Mouse (Mus musculus) limb, embryonic 11.5 days (tissue): ENCODE results near the gene Susd4. TPM values are rescaled to one million over a fixed set of nuclear protein-coding genes. Genes with fewer than 3 reads are reported as not detected.

Experiments
- ATAC-seq: fragments of 200-750 bp; cut with Nextera tagmentation; 2 replicates; pipeline ENCODE4 v1.8.0; 2017; ENCODE audit warnings: low read depth; ENCODE audit not compliant: insufficient number of reproducible peaks, low FRiP score, low TSS enrichment
- DNase-seq: peaks from one replicate; pipeline ENCODE4 v3.0.0-alpha.2; 2015; ENCODE audit warnings: low spot score
- H3K27ac ChIP-seq: fragments of 300-500 bp; sonication (generic); replicated peaks from 2 replicates; pipeline ENCODE4 v1.5.1; 2014; ENCODE audit warnings: low read depth, mild to moderate bottlenecking, low read length
- H3K27me3 ChIP-seq: fragments of 300-500 bp; sonication (generic); 2 replicates; pipeline ENCODE4 v1.6.1; 2014; ENCODE audit warnings: mild to moderate bottlenecking, low read length, mixed read lengths; ENCODE audit not compliant: control insufficient read depth, insufficient read depth
- H3K36me3 ChIP-seq: fragments of 300-500 bp; sonication (generic); 2 replicates; pipeline ENCODE4 v1.6.1; 2014; ENCODE audit warnings: mild to moderate bottlenecking, low read length, moderate library complexity, mixed read lengths; ENCODE audit not compliant: control insufficient read depth, insufficient read depth
- H3K4me1 ChIP-seq: fragments of 300-500 bp; sonication (generic); 2 replicates; pipeline ENCODE4 v1.6.1; 2014; ENCODE audit warnings: low read length, mixed read lengths; ENCODE audit not compliant: control insufficient read depth, insufficient read depth
- H3K4me2 ChIP-seq: fragments of 300-500 bp; sonication (generic); 2 replicates; pipeline ENCODE4 v1.6.1; 2014; ENCODE audit warnings: low read depth, mild to moderate bottlenecking, moderate library complexity; ENCODE audit not compliant: severe bottlenecking
- H3K4me3 ChIP-seq: fragments of 300-500 bp; sonication (generic); 2 replicates; pipeline ENCODE4 v1.5.1; 2014; ENCODE audit warnings: low read depth, low read length
- H3K9ac ChIP-seq: fragments of 300-500 bp; sonication (generic); 2 replicates; pipeline ENCODE4 v1.6.1; 2014; ENCODE audit warnings: mild to moderate bottlenecking, low read length
- H3K9me3 ChIP-seq: fragments of 300-500 bp; sonication (generic); 2 replicates; pipeline ENCODE4 v1.6.1; 2016; ENCODE audit warnings: low read length; ENCODE audit not compliant: control insufficient read depth
- WGBS: fragments of 180-500 bp; shearing (Covaris S2); extraction: QIAGEN DNeasy Blood & Tissue Kit; methylation state at CpG from one replicate; pipeline ENCODE4 v1.1.7; 2014; 5-methylcytosine and 5-hydroxymethylcytosine counted together
- polyA plus RNA-seq: library from polyadenylated mRNA; unstranded; fragments of >200 nt; fragmentation: Nextera tagmentation; extraction: Ambion mirVana; gene quantifications from 2 replicates; pipeline ENCODE4 v1.2.1, GENCODE M21; 2014

Susd4 gene
- polyA plus RNA-seq, 1 experiment from 2014 or later, result 10.0 TPM

DNA sequence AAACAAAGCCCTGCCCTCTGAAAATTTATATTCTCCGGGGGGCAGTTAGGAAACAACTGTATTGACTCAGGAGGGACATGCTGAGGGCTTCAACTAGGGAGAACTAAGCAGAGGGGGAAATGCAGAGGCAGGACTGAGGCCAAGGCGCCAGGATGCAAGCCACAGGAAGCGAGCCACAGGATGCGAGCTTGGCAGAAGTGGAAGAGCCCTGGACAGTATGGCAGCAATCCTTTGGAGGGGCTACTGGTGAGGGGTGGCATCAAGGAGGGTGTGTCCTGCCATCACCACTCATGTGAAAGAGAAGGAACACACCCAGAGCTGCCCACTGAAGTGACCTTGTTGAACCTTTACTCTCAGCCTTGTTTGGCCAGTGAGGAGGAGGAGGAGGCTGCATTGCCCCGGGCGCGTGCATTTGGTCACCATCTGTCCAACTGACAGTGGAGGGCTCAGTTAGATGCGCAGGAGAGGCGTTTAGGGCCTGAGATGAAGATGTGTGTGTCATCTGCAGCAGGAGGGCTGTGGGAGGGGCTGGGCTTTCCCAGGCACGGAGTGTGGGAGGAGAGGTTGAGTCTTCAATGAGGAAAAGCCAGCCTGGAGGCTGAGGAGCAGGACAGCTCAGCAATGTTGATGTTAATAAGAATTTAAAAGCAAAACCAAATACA lies 13.2 kb downstream of the Susd4 start:
- Histone ChIP-seq H3K9ac (no peak overlapping the region), H3K4me1 (no peaks in the 10 kb centered on the region), H3K27ac (no peak overlapping the region), H3K9me3 (no peaks in the 10 kb centered on the region), H3K36me3 (no peaks in the 10 kb centered on the region), H3K4me2 (no peak overlapping the region), H3K27me3 (no peaks in the 10 kb centered on the region), H3K4me3 (no peak overlapping the region)
- ATAC-seq (no peak), DNase-seq (no peak)
- WGBS, result 66% methylated on average over 10 of the region's 10 CpGs

DNA sequence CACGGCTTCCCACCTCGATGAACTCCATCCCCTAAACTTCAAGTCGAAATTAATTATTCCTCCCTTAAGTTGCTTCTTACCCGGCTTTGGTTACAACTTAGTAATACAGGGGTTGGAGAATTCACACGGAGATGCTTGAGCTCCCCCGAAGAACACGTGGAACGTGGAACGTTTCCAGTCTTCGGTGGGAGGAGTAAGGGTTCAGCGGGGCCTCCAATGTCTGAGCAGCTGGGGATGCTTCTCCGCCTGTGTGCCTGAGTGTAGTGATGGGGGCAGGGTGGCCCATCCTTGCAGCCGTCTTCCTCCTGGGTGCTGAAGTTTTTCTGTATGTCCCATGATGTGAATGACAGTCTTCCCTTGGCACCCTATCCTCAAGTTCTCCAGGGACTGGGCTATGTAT lies 14.6 kb downstream of the Susd4 start:
- H3K4me1 ChIP-seq, result no peaks in the 10 kb centered on the region
- H3K36me3 ChIP-seq, result no peaks in the 10 kb centered on the region
- WGBS, result 74% methylated on average over 13 of the region's 13 CpGs
- DNase-seq (no peak), ATAC-seq (no peak)
- H3K27me3 ChIP-seq, result no peaks in the 10 kb centered on the region
- H3K9ac ChIP-seq, result no peak overlapping the region
- H3K4me2 ChIP-seq, result no peak overlapping the region
- no peaks in the 10 kb centered on the region for H3K9me3 ChIP-seq
- H3K4me3 ChIP-seq, result no peak overlapping the region
- no peak overlapping the region for H3K27ac ChIP-seq

DNA sequence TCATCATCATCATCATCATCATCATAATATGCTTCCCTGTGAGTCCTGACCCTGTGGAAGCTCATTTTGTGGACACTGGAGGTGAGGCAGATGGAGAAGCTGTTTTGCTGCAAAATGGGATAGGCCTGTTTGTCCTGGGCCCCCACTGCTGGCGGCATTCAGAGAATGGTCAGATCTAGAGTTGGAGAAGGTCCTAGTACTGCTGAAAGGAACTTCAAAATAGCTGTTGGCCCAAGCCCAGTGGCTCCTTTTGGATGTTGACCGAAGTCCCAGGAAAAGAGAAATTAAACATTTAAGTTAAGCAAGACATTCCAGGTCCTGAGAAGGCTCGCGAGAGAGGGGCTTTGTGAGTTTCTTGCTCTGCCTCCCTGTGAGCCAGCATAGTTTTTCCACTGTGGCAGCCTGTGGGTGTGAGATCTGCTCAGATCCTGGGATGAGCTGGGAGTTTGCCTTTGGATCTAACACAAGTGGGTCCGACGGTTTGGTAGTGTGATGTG lies 15.4 kb downstream of the Susd4 start:
- WGBS, result 92% methylated on average over 6 of the region's 6 CpGs

DNA sequence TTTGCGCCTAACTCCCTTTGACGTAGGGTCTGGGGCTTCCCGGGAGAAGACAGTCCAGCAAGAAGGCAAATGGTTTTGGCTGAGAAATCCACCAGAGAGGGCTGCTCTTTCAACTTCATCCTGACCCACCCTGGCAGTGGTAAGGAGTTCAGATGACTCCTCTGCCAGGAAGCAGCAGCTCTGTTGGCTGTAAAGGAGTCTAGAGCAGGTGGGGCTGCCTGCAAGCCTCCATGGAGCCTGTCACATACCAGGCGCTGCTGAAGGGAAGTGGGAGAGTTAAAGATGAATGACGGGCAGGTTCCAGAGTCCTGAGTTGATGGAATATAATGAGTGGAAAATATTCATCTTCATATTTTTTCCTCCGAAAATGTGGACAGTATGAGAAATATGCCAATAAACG lies 20.1 kb downstream of the Susd4 start:
- DNase-seq, result no peak
- H3K27ac ChIP-seq, result no peak overlapping the region
- H3K4me3 ChIP-seq, result no peak overlapping the region
- no peaks in the 10 kb centered on the region for H3K4me1 ChIP-seq
- H3K9me3 ChIP-seq, result no peaks in the 10 kb centered on the region
- H3K4me2 ChIP-seq, result no peak overlapping the region
- no peaks in the 10 kb centered on the region for H3K36me3 ChIP-seq
- no peak overlapping the region for H3K9ac ChIP-seq
- no peak for ATAC-seq
- H3K27me3 ChIP-seq, result no peaks in the 10 kb centered on the region
- WGBS, result 89% methylated on average over 7 of the region's 7 CpGs

More for the DNA sequence above, 15.4 kb downstream of the Susd4 start:
- no peak overlapping the region for H3K27ac ChIP-seq
- DNase-seq, result no peak
- no peaks in the 10 kb centered on the region for H3K9me3 ChIP-seq
- H3K4me3 ChIP-seq, result no peak overlapping the region
- H3K4me2 ChIP-seq, result no peak overlapping the region
- ATAC-seq, result no peak
- H3K27me3 ChIP-seq, result no peaks in the 10 kb centered on the region
- H3K4me1 ChIP-seq, result no peaks in the 10 kb centered on the region
- no peak overlapping the region for H3K9ac ChIP-seq
- H3K36me3 ChIP-seq, result no peaks in the 10 kb centered on the region

DNA sequence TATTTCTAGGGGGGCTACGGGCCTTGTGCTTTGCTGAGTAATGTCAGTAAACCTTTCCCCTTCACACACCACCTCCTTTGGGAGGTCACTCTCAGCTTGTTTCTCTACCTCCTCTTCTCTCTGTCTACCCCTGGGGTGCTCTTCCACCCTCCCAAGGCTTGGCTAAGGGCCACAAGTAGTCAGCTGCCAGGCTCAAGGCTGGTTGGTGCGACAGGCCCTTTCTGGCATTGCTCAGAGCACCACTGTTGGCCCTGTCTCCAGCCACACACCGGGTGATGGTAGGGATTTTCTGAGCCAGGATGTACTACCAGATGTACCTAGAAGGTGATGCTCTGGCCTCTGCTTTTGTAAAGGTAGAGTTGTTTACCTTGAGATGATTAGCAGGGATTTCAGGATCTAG lies 21.1 kb downstream of the Susd4 start:
- no peaks in the 10 kb centered on the region for H3K27me3 ChIP-seq
- WGBS, result 91% methylated on average over 3 of the region's 3 CpGs
- H3K9me3 ChIP-seq, result no peaks in the 10 kb centered on the region
- no peak overlapping the region for H3K27ac ChIP-seq
- H3K9ac ChIP-seq, result no peak overlapping the region
- no peak overlapping the region for H3K4me3 ChIP-seq
- H3K4me1 ChIP-seq, result no peaks in the 10 kb centered on the region
- ATAC-seq (no peak), DNase-seq (no peak)
- H3K36me3 ChIP-seq, result no peaks in the 10 kb centered on the region
- no peak overlapping the region for H3K4me2 ChIP-seq

DNA sequence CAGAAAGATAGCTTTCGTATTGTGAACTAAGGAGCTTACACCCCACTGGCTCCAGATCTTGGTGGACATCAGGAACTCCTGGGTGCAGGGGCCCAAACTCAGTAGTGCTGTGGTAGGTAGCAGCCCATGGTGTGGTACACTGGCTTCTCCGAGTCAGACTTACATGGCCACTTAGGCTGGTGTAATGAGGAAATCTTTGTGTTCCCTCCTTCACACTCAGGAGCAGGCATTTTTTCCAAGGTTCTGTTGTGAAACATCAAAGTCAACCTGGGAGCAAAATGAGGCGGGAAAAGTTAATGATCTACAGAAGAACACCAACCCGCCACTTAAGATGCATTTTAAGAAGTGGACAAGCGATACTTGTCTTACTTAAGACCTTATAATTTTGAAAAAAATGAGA lies 21.8 kb downstream of the Susd4 start:
- no peak overlapping the region for H3K9ac ChIP-seq
- ATAC-seq (no peak), DNase-seq (no peak)
- no peaks in the 10 kb centered on the region for H3K27me3 ChIP-seq
- no peak overlapping the region for H3K27ac ChIP-seq
- H3K9me3 ChIP-seq, result no peaks in the 10 kb centered on the region
- no peak overlapping the region for H3K4me2 ChIP-seq
- 85% methylated on average over 5 of the region's 5 CpGs for WGBS
- H3K4me1 ChIP-seq, result no peaks in the 10 kb centered on the region
- H3K4me3 ChIP-seq, result no peak overlapping the region
- H3K36me3 ChIP-seq, result no peaks in the 10 kb centered on the region

DNA sequence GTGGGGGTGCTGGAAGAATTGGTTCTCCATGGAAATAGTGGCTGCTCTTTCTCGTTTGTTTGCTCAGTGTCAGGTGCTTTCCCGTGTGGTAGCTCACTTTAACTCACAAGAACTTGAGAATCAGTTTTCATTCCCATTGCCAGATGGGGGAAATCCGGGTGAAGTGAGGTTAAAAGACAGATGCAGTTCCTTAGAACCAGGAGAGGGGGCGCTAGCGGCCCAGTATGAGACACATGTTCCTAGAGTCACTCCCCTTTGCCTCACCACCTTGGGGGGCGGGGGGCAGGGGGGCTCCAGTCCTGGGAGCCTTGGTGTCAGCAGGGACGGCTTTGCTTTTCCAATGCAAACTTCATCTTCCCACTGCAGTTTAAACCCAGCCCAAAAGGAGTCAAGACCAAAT lies 23.4 kb downstream of the Susd4 start:
- H3K4me1 ChIP-seq, result peaks cover 1% of the 10 kb centered on the region
- H3K27me3 ChIP-seq, result no peaks in the 10 kb centered on the region
- no peak overlapping the region for H3K27ac ChIP-seq
- ATAC-seq (no peak), DNase-seq (no peak)
- H3K4me2 ChIP-seq, result no peak overlapping the region
- no peak overlapping the region for H3K9ac ChIP-seq
- H3K9me3 ChIP-seq, result no peaks in the 10 kb centered on the region
- no peaks in the 10 kb centered on the region for H3K36me3 ChIP-seq
- no peak overlapping the region for H3K4me3 ChIP-seq
- WGBS, result 54% methylated on average over 7 of the region's 7 CpGs

DNA sequence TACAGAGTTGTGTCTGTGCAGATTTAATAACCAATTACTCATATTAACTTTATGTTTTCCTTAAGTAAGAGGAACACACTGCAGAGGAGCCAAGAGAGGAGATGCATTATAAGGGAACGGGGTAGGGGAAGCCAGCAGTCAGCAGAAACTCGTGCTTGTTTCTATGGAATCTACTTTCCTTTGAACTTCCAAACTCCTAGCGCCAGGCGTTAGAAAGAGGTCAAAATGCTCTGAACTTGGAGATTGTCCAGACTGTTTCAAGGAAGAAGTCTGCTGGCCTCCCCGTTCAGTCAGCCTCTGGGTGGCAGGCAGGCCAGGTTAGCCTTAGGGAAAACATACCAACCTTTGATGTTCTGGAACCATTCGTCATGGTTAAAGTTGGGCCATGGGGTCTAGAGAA lies 25.2 kb downstream of the Susd4 start:
- Histone ChIP-seq H3K9me3 (no peaks in the 10 kb centered on the region), H3K27ac (no peak overlapping the region), H3K9ac (no peak overlapping the region), H3K36me3 (no peaks in the 10 kb centered on the region), H3K4me3 (no peak overlapping the region), H3K4me1 (peaks cover 3% of the 10 kb centered on the region), H3K27me3 (no peaks in the 10 kb centered on the region), H3K4me2 (no peak overlapping the region)
- ATAC-seq (no peak), DNase-seq (no peak)
- 21% methylated on average over 6 of the region's 6 CpGs for WGBS
